9 mouse cellular contexts compared by ENCODE assay signal in genomic region chr4:139386869-139387319, GRCm38 (mm10). TPM values are rescaled to one million over a fixed set of nuclear protein-coding genes. Genes with fewer than 3 reads are reported as not detected.
DNase-seq lines count a peak whose midpoint lies in the region; ATAC-seq and TF ChIP-seq lines count a peak whose summit lies in the region.
"Had no signal": no experiment of that assay in that cellular context is flagged by ENCODE, and none has a peak within 500 bp of the region (broad histone marks: within the 10 kb centered on the region; RNA-seq: fewer than 3 reads in every experiment).

No protein-coding gene starts in this region.

- H3K4me2 ChIP-seq in midbrain, postnatal 0 days (ENCODE audit: low read depth, low read length, poor library complexity, severe bottlenecking) = no peak overlapping the region
- peak overlapping the region; percentile 5 for H3K4me2 ChIP-seq in liver, embryonic 13.5 days
- H3K4me2 ChIP-seq: midbrain, embryonic 12.5 days had no signal

- no peak overlapping the region for H3K27ac ChIP-seq in midbrain, postnatal 0 days (ENCODE audit: low read depth, low read length)
- no peak overlapping the region for H3K27ac ChIP-seq in midbrain, embryonic 10.5 days (replicated peaks)
- peak overlapping the region; percentile 31 for H3K27ac ChIP-seq in liver, embryonic 13.5 days
- H3K27ac ChIP-seq: midbrain, embryonic 12.5 days had no signal

- WGBS in midbrain, postnatal 0 days = 66% methylated on average over 6 of the region's 6 CpGs
- 74% methylated on average over 6 of the region's 6 CpGs for WGBS in midbrain, embryonic 10.5 days
- 70% methylated on average over 6 of the region's 6 CpGs for WGBS in liver, embryonic 13.5 days (ENCODE audit: insufficient replicate concordance)

- H3K9me3 ChIP-seq in midbrain, postnatal 0 days (ENCODE audit: low read length) = no peaks in the 10 kb centered on the region
- H3K9me3 ChIP-seq in midbrain, embryonic 10.5 days (replicated peaks) = no peaks in the 10 kb centered on the region
- H3K9me3 ChIP-seq in liver, embryonic 13.5 days (replicated peaks) = no peaks in the 10 kb centered on the region
- H3K9me3 ChIP-seq: midbrain, embryonic 12.5 days had no signal

- ATAC-seq in midbrain, postnatal 0 days (ENCODE audit: low FRiP score) = no peak
- ATAC-seq in liver, embryonic 13.5 days (ENCODE audit: low read depth) = no peak

- peaks cover 6% of the 10 kb centered on the region; the same call in 1 of the 2 replicates for H3K4me1 ChIP-seq in midbrain, postnatal 0 days (ENCODE audit: insufficient read depth, low read length)
- peaks cover 32% of the 10 kb centered on the region for H3K4me1 ChIP-seq in midbrain, embryonic 10.5 days
- peaks cover 67% of the 10 kb centered on the region for H3K4me1 ChIP-seq in liver, embryonic 13.5 days (replicated peaks)

- H3K36me3 ChIP-seq in midbrain, postnatal 0 days (ENCODE audit: insufficient read depth, low read length) = peaks cover 25% of the 10 kb centered on the region
- peaks cover 36% of the 10 kb centered on the region for H3K36me3 ChIP-seq in midbrain, embryonic 10.5 days
- peaks cover 38% of the 10 kb centered on the region for H3K36me3 ChIP-seq in liver, embryonic 13.5 days

- no peak for TF ChIP-seq CTCF in midbrain, postnatal 0 days (IDR thresholded peaks at IDR 0.05)

- no peaks in the 10 kb centered on the region for H3K27me3 ChIP-seq in midbrain, postnatal 0 days (ENCODE audit: insufficient read depth, low read length)
- no peaks in the 10 kb centered on the region for H3K27me3 ChIP-seq in midbrain, embryonic 10.5 days (ENCODE audit: low read depth, poor library complexity, severe bottlenecking)
- no peaks in the 10 kb centered on the region for H3K27me3 ChIP-seq in liver, embryonic 13.5 days
- H3K27me3 ChIP-seq: midbrain, embryonic 12.5 days had no signal

- H3K9ac ChIP-seq in midbrain, postnatal 0 days (replicated peaks; ENCODE audit: low read length, poor library complexity, severe bottlenecking) = no peak overlapping the region
- H3K9ac ChIP-seq in liver, embryonic 13.5 days = no peak overlapping the region
- H3K9ac ChIP-seq: midbrain, embryonic 12.5 days had no signal

- no peak overlapping the region for H3K4me3 ChIP-seq in midbrain, postnatal 0 days (ENCODE audit: low read depth, low read length)
- no peak overlapping the region for H3K4me3 ChIP-seq in midbrain, embryonic 10.5 days
- no peak overlapping the region for H3K4me3 ChIP-seq in liver, embryonic 13.5 days (replicated peaks)
- H3K4me3 ChIP-seq: midbrain, embryonic 12.5 days had no signal

- DNase-seq in adrenal gland, adult (ENCODE audit: inconsistent age in 2 of 2, low spot score in 1 of 2) = peak; percentile 44 to 77
- no peak for DNase-seq in adrenal gland, postnatal 25 days
- peak; percentile 9 for DNase-seq in midbrain, postnatal 0 days (ENCODE audit: low spot score)
- DNase-seq in midbrain, embryonic 10.5 days (ENCODE audit: low spot score) = no peak
- DNase-seq in liver, embryonic 13.5 days = no peak
- peak; percentile 10 for DNase-seq in telencephalon, adult 2 months (ENCODE audit: low read depth, low spot score)
- DNase-seq in testis, postnatal 14 days (ENCODE audit: low spot score) = no peak
- no peak for DNase-seq in thymus, postnatal 25 days

RNA-seq across cellular contexts. Expression of gene Ubr4, which starts 34.5 kb away (rescaled TPM):
- 182 and 200 TPM in 2 replicates for total RNA-seq in adrenal gland, postnatal 25 days (2021)
- total RNA-seq in midbrain, postnatal 0 days (2014; rRNA removed) = 164 and 176 TPM in 2 replicates
- 59.8 and 63.6 TPM in 2 replicates for polyA plus RNA-seq in midbrain, postnatal 0 days (2015; fragmentation: Nextera tagmentation; extraction: Ambion mirVana)
- polyA plus RNA-seq in midbrain, embryonic 10.5 days (2016; fragmentation: Nextera tagmentation; extraction: Ambion mirVana) = 51.8 and 54.8 TPM in 2 replicates
- 33.8 and 34.5 TPM in 2 replicates for polyA plus RNA-seq in liver, embryonic 13.5 days (2015; fragmentation: Nextera tagmentation; extraction: Ambion mirVana)

RNA-seq across cellular contexts. Expression of gene Emc1, which starts 34.5 kb away (rescaled TPM):
- 45.8 and 58.2 TPM in 2 replicates for total RNA-seq in adrenal gland, postnatal 25 days (2021)
- total RNA-seq in midbrain, postnatal 0 days (2014; rRNA removed) = 70.3 and 78.3 TPM in 2 replicates
- 49.3 and 50.3 TPM in 2 replicates for polyA plus RNA-seq in midbrain, postnatal 0 days (2015; fragmentation: Nextera tagmentation; extraction: Ambion mirVana)
- 32.3 and 38.5 TPM in 2 replicates for polyA plus RNA-seq in midbrain, embryonic 10.5 days (2016; fragmentation: Nextera tagmentation; extraction: Ambion mirVana)
- 15.4 and 17.8 TPM in 2 replicates for polyA plus RNA-seq in liver, embryonic 13.5 days (2015; fragmentation: Nextera tagmentation; extraction: Ambion mirVana)

RNA-seq across cellular contexts. Expression of gene Mrto4, which starts 34.5 kb away (rescaled TPM):
- 61.4 and 68.9 TPM in 2 replicates for total RNA-seq in adrenal gland, postnatal 25 days (2021)
- total RNA-seq in midbrain, postnatal 0 days (2014; rRNA removed) = 32.0 and 36.1 TPM in 2 replicates
- 68.3 and 75.0 TPM in 2 replicates for polyA plus RNA-seq in midbrain, postnatal 0 days (2015; fragmentation: Nextera tagmentation; extraction: Ambion mirVana)
- 144 and 166 TPM in 2 replicates for polyA plus RNA-seq in midbrain, embryonic 10.5 days (2016; fragmentation: Nextera tagmentation; extraction: Ambion mirVana)
- polyA plus RNA-seq in liver, embryonic 13.5 days (2015; fragmentation: Nextera tagmentation; extraction: Ambion mirVana) = 141 and 147 TPM in 2 replicates

Comparison
In these comparisons a context has a peak if more than half of its experiments do, and no peak if none do; other contexts are left out.
1. DNase-seq: peak in adrenal gland, adult (2 of 2), midbrain, postnatal 0 days (single experiment) and telencephalon, adult 2 months (single experiment); none in adrenal gland, postnatal 25 days (single experiment), midbrain, embryonic 10.5 days (single experiment), liver, embryonic 13.5 days (single experiment), testis, postnatal 14 days (single experiment) and thymus, postnatal 25 days (single experiment).